Mouse (Mus musculus) ovary, postnatal 14 days (tissue): ENCODE data around the gene Gtpbp8.

Experiments
- DNase-seq: peaks from one replicate; pipeline ENCODE4 v3.0.0; 2022; ENCODE audit warnings: low spot score

The Gtpbp8 gene

DNA sequence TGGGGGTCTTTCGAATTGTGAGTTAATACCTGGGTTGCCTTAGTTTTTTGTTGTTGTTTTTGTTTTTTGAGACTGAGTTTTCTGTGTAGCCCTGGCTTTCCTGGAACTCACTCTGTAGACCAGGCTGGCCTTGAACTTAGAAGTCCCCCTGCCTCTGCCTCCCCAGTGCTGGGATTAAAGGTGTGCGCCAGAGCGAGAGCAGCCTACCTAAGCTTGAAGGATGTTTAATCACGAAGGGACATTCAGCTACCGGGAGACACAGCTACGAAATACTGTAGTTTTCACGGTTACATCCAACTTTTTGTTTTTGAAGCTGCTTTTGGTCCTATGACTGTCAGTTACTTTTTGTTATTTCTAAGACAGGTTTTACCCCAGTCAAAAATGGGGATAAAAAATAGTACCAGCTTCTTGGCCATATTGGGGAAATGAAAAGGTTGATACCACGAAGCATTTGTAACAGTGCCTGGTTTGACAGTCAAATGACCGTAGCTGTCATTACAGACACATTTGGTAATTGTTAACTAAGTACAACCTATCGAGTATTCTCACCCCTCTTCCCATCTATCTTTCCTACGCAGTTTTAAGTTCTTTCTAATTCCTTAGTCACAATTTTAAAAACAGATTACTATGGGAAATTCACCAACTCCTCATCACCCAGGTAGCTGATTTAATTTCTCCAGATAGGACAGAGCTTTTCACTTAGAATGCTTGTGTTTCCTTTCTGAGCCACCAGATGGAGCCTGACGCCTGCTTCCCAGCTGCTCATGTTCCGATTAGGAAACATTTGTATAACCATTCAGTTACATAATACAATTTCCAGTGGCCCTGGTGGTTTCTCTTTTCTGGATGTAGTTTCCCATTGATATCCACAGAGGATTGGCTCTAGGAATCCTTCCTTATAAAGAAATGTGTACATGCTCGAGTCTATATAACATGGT lies 20.6 kb downstream of the Gtpbp8 start:
- peak; percentile 72 for DNase-seq

DNA sequence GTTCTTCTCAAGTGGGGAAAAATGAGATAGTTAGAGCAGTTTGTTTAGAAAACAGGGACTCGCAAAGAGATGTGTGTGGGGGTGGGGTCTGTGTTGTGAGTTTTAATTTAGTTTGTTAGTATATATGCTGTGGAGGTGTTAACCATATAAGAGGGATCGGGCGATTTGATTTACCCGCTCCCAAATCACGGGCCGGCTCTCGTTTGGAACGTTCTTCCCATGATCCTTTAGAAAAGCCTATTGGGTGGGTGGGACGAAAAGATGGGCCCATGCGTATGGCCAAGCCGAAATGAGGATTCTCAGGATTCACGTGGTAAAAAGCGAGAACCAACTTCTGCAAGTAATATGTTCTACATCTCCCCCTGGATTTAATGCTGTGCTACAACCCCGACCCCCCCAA lies 21.3 kb downstream of the Gtpbp8 start:
- DNase-seq, result no peak

DNA sequence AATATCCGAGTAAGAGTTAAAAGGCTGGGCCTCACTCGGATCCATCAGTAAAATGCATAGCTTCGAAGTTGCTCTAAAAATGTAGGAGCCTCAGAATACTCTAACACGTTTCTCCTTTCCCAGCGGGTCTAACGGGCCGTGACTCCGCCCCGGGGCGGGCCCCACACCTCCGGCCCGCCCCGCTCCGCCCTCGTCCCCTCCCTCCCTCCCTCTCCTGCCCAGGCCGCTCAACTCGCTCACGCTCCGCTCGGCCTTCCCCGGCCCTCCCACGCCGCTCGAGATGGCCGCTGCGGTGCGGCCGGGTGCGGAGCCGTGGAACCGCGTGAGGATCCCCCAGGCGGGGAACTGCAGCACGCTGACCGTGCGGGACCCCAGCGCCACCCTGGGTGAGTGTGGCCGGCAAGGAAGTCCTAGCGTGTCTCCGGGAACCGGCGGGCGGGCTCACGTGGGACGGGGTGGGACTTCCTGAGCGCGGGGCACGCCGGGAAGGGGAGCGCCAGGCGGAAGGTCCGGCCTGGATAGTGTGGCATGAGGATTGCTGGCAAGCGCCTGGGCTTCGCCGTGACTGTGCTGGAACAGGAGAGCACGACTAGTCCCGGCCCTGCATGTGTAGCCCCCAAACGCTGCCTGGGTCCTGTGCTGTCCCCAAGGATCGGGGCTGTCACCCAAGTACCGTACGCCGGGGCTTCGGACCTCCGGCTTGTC lies 21.9 kb downstream of the Gtpbp8 start, which contains the start of gene Nepro:
TSS of gene Nepro (plus strand) at position 219 of the 705 bp plus-strand sequence.
- peak; percentile 87 for DNase-seq

DNA sequence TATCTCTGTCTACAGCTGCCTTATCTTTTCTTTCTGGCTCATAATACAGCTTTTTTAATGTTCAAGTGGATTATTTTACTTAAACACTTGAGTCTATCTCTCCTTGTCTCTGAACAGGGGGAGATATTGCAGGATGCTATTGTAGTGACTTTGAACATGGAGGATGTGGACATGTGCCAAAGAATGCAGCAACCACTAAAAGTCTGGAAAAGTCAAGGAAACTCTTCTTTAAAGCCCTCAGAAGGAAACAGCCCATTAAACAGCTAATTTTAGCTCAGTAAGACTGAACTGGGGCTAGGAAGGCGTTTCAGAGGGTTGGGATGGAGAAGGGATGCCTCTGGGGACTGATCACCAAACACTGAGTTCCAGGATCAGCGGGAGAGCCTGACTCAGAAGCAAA lies 23.5 kb downstream of the Gtpbp8 start:
- DNase-seq, result no peak

DNA sequence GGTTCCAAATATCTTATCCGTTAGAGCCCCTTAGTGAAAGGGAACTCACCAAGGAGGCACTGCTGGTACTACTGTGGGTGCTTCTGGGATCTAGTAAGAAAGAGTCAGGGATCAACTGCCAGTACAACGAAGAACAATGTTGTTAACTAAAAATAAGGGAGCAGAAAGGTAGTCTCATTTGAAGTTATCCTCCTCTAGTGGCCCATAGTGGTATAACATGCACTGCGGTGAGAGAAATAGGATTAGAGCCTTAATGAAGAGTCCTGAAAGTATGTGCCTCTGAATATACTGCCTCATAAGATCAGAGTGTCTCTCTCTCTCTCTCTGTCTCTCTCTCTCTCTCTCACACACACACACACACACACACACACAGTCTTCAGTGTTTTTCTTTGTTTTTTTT lies 25.6 kb downstream of the Gtpbp8 start:
- DNase-seq, result no peak

DNA sequence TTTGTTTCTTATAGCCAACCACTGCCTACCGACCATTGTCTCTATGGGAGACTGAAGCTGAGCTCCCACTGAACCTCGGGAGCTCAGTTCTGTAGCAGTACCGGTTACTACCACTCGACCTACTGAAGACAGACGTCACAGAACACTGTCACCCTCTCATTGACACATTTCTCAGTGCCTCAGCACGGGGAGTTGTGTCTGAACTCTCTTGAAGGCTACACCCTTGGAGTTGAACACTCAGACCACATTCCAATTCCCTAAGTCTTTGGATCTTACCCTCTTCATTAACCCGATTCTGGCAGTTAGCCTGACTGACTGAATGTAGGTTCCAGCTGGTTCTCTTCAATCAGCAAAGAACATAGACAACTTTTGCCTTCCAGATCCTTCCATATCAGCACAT lies 26.8 kb downstream of the Gtpbp8 start:
- no peak for DNase-seq

DNA sequence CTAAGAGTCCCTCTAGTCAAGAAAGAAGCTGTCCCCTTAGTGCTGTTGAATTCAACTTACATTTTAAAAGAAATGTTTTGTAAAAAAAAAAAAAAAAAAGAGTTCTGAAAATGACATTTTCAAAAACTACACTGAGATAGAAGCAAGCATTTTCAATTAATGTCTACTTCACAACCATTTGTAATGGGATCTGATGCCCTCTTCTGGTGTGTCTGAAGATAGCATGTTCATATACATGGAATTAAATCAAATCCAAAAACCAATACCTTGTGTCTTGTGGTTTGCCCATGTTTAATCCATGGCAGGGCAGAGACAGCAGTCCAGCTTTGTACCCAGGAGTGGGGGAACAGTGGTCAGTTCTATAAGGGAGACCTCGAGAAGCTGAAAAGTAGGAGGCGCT lies 28.3 kb downstream of the Gtpbp8 start:
- no peak for DNase-seq

DNA sequence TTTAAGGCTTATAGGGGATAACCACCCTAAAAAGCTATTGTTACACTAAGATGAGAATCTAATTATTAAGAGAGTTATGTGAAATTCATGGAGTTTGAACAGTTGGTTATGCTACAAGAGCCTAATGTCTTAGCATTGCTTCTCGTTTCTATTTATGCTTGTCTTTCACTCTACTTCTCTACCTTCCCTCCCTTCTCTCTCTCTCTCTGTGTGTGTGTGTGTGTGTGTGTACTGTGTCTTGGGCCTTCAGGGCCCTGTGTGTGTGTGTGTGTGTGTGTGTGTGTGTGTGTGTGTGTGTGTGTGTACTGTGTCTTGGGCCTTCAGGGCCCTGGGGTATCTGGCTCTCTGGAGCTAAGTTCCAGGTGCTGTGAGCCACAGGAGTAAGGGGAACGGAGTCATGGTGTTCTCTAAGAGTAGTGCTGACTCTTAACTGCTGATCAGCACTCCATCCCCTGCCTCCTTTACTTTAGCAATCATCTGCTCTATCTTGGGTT lies 29.0 kb downstream of the Gtpbp8 start:
- no peak for DNase-seq

DNA sequence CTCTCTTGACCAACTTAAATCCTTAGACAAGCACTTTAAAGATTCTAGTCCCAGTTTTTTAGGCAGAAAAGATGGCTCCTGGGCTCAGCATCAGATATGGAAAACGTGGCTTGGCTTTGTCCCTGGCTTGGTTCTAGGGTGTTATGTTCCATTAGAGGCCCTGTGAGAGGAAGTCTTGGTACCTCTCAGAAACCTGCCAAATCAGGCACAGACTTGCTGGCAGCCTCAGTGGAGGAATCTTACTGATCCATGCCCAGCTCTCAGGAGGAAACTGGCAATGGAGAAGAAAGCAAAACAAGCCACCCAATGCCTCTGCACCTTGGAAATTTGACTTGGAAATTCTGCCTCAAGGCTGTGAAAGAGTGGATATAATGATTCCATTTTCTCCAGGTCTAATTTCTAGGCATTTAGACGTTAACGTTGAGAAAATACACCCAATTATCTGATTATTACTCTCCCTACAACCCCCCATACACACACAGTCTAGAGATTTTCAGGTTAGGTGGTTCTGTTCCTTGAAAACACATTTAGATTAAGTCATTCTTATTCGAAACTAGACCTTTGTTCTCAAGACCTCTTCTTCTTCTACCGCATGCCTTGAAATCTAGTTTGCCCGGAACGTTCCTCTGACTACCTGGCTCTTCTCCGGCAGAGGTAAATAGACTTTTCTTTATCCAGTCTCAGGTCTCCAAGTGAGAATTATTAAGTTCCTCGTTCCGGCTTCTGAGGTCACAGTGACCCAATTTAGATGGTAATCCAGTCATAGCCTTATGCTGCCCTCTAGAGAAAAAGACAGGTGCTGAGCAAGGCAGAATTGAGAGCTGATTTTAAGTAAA lies 29.6 kb downstream of the Gtpbp8 start:
- no peak for DNase-seq

DNA sequence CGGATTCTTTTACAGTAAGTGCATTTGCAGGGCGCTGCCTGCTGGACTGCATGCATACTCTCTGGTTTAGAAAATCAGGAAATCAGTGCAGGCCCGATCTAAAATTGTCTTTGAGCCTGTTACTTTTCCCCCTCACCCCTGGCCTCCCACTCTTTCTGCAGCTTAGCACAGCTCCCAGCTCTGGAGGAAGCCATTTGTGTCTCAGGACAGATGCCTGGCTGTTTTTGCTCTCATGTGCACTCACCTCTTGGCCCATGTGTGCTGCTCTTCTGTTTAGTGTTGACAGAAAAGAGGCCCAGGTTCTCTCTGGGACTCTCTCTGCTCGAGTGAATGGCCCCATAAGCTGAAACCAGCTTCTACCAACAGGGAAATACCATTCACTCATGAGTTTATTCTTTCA lies 42.7 kb downstream of the Gtpbp8 start:
- no peak for DNase-seq

DNA sequence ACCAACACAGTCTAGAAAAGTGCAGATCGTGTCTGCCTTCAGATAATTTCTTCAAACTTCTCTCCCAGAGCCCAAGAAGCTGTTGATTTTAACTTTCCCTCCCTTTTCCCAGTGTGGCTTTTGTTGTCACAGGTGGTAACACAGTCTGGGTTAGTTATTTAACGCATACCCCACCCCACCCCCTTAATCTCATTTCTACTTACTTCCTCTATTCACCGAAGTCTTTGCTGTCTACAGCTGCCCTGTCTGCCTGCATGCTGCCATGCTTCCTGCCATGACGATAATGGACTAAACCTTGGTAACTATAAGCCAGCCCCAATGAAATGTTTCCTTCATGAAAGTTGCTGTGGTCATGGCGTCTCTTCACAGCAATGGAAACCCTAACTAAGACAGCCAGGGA lies 43.9 kb downstream of the Gtpbp8 start:
- no peak for DNase-seq

DNA sequence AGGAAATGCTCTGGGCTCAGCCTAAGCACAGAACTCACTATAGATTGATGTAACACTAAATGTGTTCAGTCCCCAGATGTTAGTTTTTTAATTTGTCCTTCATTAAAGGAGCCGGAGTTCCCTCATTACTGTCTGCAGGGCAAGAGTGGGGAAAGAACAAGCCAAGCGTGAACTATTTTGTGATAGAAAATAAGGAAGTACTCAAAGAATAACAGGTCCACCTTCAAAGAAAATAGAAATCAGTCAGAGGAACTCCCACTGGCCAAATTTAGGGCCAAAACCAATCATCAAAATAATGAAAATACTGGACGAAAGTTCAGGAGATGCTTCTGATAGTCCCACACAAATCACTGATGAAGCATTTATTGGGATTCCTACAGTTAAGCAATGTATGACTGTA lies 45.0 kb downstream of the Gtpbp8 start:
- DNase-seq, result no peak

DNA sequence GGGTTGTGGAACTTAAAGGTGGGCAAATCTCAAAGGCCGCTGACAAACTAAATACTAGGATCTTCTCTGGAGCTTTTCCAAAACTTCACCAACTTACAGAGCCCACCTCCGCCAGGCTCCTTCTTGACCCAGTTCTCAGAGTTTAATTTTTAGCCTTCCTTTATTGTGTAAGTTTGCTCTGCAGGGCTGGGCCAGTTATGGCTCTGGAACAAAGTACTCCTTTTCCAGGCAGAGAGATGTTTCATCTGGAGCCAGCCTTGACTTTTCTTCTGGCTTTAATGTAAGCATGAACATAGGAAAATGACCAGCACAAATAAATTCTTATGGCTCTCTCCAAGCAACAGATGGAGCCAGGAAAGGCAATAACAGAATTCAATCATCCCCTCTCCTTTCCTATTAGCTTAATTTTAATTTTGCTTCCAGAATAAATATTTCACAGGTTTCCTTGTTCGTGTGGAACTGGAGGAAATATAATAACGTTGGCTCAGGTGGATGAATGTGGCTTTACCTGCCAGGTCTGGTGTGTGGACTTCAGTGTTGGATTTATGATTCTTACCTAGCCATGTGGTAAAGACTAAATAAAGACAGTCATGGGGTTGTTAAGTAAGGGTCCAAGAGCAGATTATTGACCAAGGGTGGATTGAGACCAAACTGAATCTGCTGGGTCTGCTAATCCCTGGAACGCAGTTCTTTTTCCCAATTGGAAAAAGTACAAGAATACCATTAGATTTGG lies 48.5 kb downstream of the Gtpbp8 start:
- DNase-seq, result no peak

DNA sequence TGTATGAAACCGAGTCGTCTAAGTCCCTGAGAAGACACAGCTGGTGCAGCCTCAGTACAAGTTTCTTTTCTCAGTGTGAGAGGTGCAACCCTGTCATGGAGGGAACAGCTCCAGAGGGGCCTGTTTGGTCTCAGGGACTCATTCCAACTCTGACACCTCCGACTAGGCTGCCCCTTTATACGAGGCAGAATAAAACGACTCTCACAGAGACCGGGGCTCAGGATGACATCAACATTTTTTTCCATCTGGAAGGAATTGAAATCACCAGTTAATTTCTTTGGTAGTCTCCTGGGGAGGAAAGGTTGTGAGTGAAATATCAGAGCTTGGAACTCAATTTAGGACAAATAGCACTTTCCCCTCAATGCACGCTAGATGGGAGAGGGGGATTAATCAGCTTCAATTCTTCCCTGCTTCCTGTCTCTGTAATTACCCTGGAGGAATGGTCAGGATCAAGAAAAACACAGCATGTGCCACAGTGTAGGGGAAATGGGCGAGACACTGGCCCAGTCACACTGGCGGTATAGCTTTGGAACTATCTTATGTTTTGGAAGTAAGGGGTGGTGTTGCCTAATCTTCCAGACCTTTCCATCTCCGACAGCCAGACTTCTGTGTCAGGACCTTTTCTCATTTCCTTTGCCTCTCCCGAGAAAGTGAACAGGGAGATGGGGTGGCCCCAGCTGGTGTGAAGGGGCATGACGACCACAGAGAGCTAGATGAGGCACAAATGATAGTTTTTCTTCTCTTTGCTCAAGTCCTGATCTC lies 50.1 kb downstream of the Gtpbp8 start:
- DNase-seq, result no peak

DNA sequence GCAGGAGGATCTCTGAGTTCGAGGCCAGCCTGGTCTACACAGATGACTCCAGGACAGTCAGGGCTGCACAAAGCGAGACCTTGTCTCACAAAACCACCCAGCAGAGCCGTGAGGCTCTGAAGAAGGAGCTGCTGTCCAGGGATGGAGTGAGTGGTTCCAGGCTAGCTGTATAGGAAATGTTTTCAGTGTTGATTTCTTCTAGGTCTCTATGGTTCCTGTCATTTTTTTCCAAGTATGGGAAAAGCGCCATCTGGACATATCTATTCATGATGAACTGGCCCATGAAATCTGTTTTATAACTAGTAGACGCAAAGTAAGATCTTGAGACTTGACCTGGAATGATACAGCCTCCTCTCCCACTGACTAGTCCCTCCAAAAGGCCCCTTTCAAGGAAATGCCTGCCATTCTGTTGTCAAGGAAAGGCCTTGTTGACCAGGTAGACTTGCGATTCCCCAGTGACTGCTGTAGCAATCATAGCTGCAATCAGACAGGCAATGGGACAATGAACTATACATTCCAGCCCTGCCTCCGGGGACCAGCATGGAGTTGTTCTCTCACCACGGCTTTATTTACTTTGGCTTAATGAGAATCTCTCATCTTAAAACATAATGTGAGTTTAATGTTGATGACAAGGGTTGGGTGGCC lies 50.8 kb downstream of the Gtpbp8 start:
- DNase-seq, result no peak

DNA sequence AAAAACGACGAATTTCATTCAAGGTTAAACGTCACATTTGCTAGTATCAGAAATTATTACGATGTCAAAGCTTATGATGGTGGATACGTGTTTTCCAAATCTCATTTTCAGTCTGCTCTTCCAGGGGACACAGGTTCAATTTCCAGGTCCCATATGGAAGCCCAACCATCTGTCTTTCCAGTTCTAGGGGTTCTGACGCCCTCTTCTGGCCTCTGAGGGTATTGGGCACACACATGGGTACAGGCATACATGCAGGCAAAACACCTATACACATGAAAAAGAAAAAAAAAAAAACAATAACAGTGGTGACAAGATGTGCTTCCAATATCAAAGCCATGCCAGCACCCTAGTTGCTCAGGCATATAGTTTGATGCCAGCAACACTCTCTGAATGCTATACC lies 52.5 kb downstream of the Gtpbp8 start:
- no peak for DNase-seq

DNA sequence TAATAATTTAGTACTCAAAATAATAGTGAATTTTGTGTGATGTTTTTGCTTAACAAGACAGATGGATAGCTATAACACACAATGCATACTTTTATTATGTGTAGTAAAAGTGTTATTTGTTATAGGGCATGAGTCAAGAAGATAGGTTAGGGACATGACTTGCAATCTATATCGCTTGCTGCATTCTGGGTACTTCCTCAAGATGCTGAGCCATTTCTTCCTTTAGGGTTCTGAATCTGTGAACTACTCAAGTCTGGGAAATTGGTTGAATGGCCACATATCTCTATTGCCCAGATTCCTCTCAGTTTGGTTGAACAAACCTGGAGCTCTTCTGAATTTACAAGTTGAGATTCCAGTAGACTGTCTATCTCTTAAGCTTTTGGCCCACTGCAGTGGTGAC lies 53.6 kb downstream of the Gtpbp8 start:
- DNase-seq, result no peak

DNA sequence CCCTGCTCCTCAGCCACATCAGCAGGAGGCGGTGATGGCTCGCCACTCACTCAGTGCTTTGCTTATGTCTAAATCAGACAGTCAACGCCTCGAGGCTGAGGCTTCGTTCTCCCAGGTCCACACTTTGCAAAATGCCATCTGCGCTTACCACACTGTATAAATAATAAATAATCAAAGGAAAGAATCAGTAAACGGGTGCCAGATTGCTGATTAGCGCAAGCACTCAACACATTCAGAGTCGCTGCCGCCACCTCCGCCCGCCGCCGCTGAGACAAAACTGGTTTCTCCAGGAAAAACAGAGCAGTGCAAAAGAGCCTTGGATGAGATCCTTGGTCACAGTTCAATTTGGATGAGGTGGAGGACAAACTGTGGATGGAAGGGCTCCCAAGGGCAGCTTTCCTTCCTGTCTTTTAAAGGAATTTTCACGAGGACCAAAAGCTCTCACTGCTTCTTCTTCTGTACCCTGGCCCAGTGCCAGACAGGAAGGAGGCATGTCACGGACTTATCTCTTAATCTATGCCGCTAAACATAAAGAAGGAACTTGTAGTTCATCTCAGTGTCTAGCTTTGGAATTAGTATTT lies 54.5 kb downstream of the Gtpbp8 start:
- DNase-seq, result peak; percentile 31

DNA sequence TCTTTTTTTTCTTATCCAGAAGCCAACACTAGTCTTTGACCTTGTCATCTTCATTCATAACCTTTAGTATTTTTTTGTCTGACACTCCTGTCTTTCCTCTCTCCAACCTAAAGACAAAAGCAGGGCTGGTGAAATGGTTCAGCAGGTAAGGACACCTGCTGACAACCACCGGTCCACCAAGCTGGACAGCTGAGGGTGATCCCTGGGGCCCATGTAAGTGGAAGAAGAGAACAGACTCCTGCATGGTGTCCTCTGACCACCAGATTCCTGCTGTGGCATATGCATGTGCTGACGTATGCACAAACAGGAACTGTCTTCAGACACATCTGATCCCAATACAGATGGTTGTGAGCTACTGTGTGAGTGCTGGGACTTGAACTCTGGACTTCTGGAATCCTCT lies 55.1 kb downstream of the Gtpbp8 start:
- no peak for DNase-seq

DNA sequence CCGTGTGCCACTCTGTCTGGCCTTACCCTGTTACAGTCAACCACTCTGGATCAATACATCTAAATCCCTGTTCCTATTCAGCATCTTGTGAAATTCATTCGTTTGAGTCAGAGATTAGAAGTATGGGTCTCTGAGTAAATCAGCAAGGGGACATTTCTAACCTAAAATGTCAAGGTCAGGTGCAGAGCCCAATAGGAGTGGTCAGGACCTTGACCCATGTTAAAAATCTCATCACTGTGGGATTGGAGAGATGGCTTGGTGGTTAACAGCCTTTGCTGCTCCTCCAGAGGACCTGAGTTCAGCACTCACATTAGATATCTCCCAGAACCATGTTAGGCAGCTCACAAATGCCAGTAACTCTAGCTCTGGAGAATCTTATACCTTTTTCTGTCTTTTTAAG lies 55.7 kb downstream of the Gtpbp8 start:
- no peak for DNase-seq
